Mouse (Mus musculus): ENCODE data around the gene Akt1s1. TPM values are rescaled to one million over a fixed set of nuclear protein-coding genes. Genes with fewer than 3 reads are reported as not detected.

The Akt1s1 gene
- polyA plus RNA-seq, 1 experiment: 84.2 TPM

GRCm38 (mm10) chr7:44893197-44893596 is 44.4 kb downstream of the Akt1s1 start:
- TF ChIP-seq CTCF (IDR thresholded peaks at IDR 0.05; ENCODE audit: borderline replicate concordance, insufficient read depth, low read length): no peak
- no peak for TF ChIP-seq POLR2A (IDR thresholded peaks at IDR 0.05; ENCODE audit: low read depth, low read length)
- Histone ChIP-seq H3K4me1 (ENCODE audit: control insufficient read depth, insufficient read depth, low read length) (peaks cover 6% of the 10 kb centered on the region; the same call in 1 of the 2 replicates), H3K4me3 (ENCODE audit: insufficient read depth, low read length) (no peak overlapping the region; the same call in 1 of the 2 replicates), H3K27ac (ENCODE audit: insufficient read depth, low read length) (peak overlapping the region; percentile 37; the same call in 1 of the 2 replicates)

GRCm38 (mm10) chr7:44894175-44894574 is 45.4 kb downstream of the Akt1s1 start:
- Histone ChIP-seq H3K4me1 (ENCODE audit: control insufficient read depth, insufficient read depth, low read length) (peaks cover 6% of the 10 kb centered on the region; the same call in 1 of the 2 replicates), H3K27ac (ENCODE audit: insufficient read depth, low read length) (no peak overlapping the region), H3K4me3 (ENCODE audit: insufficient read depth, low read length) (no peak overlapping the region)
- TF ChIP-seq POLR2A (IDR thresholded peaks at IDR 0.05; ENCODE audit: low read depth, low read length): no peak
- TF ChIP-seq CTCF (IDR thresholded peaks at IDR 0.05; ENCODE audit: borderline replicate concordance, insufficient read depth, low read length): no peak

- 0 out of 2 replicates have a peak overlapping the region, but pooled peaks have one; percentile 5 for H3K27ac ChIP-seq (ENCODE audit: insufficient read depth, low read length)
- H3K4me3 ChIP-seq (ENCODE audit: insufficient read depth, low read length): no peak overlapping the region
- TF ChIP-seq CTCF (IDR thresholded peaks at IDR 0.05; ENCODE audit: borderline replicate concordance, insufficient read depth, low read length) (no peak), POLR2A (IDR thresholded peaks at IDR 0.05; ENCODE audit: low read depth, low read length) (no peak)
- H3K4me1 ChIP-seq (ENCODE audit: control insufficient read depth, insufficient read depth, low read length): peaks cover 6% of the 10 kb centered on the region; the same call in 1 of the 2 replicates
Observed at GRCm38 (mm10) chr7:44895206-44895592, 46.4 kb downstream of the Akt1s1 start.

GRCm38 (mm10) chr7:44895593-44896434 is 47.0 kb downstream of the Akt1s1 start, which contains the start of gene Fuz:
TSS of gene Fuz (plus strand) at chr7:44896079.
- peak; percentile 44 for TF ChIP-seq POLR2A (IDR thresholded peaks at IDR 0.05; ENCODE audit: low read depth, low read length)
- 0 out of 2 replicates have a peak, but pooled peaks have one; percentile 7 for TF ChIP-seq CTCF (IDR thresholded peaks at IDR 0.05; ENCODE audit: borderline replicate concordance, insufficient read depth, low read length)
- Histone ChIP-seq H3K4me3 (ENCODE audit: insufficient read depth, low read length) (peak within 1 kb of the TSS; percentile 46), H3K4me1 (ENCODE audit: control insufficient read depth, insufficient read depth, low read length) (peaks cover 3% of the 10 kb centered on the region; the same call in 1 of the 2 replicates), H3K27ac (ENCODE audit: insufficient read depth, low read length) (peak within 1 kb of the TSS; percentile 80)

- Histone ChIP-seq H3K4me1 (ENCODE audit: control insufficient read depth, insufficient read depth, low read length) (peaks cover 3% of the 10 kb centered on the region; the same call in 1 of the 2 replicates), H3K27ac (ENCODE audit: insufficient read depth, low read length) (peak overlapping the region; percentile 39; the same call in 1 of the 2 replicates), H3K4me3 (ENCODE audit: insufficient read depth, low read length) (peak overlapping the region; percentile 46)
- TF ChIP-seq POLR2A (IDR thresholded peaks at IDR 0.05; ENCODE audit: low read depth, low read length) (no peak), CTCF (IDR thresholded peaks at IDR 0.05; ENCODE audit: borderline replicate concordance, insufficient read depth, low read length) (no peak)
Observed at GRCm38 (mm10) chr7:44896499-44896898, 47.7 kb downstream of the Akt1s1 start.

- peak overlapping the region; percentile 14; the same call in 1 of the 2 replicates for H3K27ac ChIP-seq (ENCODE audit: insufficient read depth, low read length)
- H3K4me1 ChIP-seq (ENCODE audit: control insufficient read depth, insufficient read depth, low read length): peaks cover 3% of the 10 kb centered on the region; the same call in 1 of the 2 replicates
- TF ChIP-seq POLR2A (IDR thresholded peaks at IDR 0.05; ENCODE audit: low read depth, low read length): no peak
- peak; percentile 57; the same call in 1 of the 2 replicates for TF ChIP-seq CTCF (IDR thresholded peaks at IDR 0.05; ENCODE audit: borderline replicate concordance, insufficient read depth, low read length)
- H3K4me3 ChIP-seq (ENCODE audit: insufficient read depth, low read length): no peak overlapping the region
Observed at GRCm38 (mm10) chr7:44898607-44899006, 49.8 kb downstream of the Akt1s1 start.

- 0 out of 2 replicates have a peak, but pooled peaks cover under 1% of the 10 kb centered on the region for H3K4me1 ChIP-seq (ENCODE audit: control insufficient read depth, insufficient read depth, low read length)
- TF ChIP-seq POLR2A (IDR thresholded peaks at IDR 0.05; ENCODE audit: low read depth, low read length) (0 out of 2 replicates have a peak, but pooled peaks have one; percentile 6), CTCF (IDR thresholded peaks at IDR 0.05; ENCODE audit: borderline replicate concordance, insufficient read depth, low read length) (no peak)
- no peak overlapping the region for H3K27ac ChIP-seq (ENCODE audit: insufficient read depth, low read length)
- H3K4me3 ChIP-seq (ENCODE audit: insufficient read depth, low read length): no peak overlapping the region
Observed at GRCm38 (mm10) chr7:44900632-44901031, 51.8 kb downstream of the Akt1s1 start.

DNA sequence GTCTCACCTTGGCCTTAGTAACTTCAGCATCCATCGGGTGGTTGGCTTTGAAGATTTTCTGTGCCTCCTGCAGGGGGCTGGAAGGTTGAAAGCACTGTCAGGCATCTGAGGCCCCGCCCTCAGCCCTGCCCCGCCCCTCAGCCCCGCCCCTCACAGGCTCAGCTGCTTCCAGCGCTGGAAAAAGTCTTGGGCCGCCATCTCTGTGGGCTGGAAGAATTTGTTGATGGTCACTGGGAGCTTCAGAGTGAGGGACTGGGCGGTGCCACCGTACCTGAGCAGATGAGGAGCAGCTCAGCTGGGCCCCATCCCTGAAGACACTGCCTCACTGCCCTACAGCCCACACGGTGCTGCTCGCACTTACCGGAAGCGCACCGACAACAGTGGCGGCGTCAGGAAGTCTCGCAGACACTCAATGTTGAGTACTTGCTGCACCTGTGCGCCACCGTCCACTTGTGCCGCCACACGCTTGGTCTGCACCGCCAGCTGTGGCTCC is 52.5 kb downstream of the Akt1s1 start:
- no peak overlapping the region for H3K27ac ChIP-seq (ENCODE audit: insufficient read depth, low read length)
- H3K4me3 ChIP-seq (ENCODE audit: insufficient read depth, low read length): no peak overlapping the region
- no peak for TF ChIP-seq CTCF (IDR thresholded peaks at IDR 0.05; ENCODE audit: borderline replicate concordance, insufficient read depth, low read length)
- no peak for TF ChIP-seq POLR2A (IDR thresholded peaks at IDR 0.05; ENCODE audit: low read depth, low read length)

More for the DNA sequence above, 52.5 kb downstream of the Akt1s1 start:
- no peaks in the 10 kb centered on the region for H3K4me1 ChIP-seq (ENCODE audit: control insufficient read depth, insufficient read depth, low read length)

Other genes starting within 250 kb of the Akt1s1 start
- not detected in 2 replicates for gene Myh14, start 178.1 kb upstream of the Akt1s1 start, polyA plus RNA-seq (2011; ENCODE audit: insufficient read length, low read depth, missing spikeins)
- not detected in 2 replicates for gene Izumo2, start 140.2 kb upstream of the Akt1s1 start, polyA plus RNA-seq (2011; ENCODE audit: insufficient read length, low read depth, missing spikeins)
- gene Vrk3, start 100.6 kb upstream of the Akt1s1 start, polyA plus RNA-seq (2011; ENCODE audit: insufficient read length, low read depth, missing spikeins): 26.3 and 27.4 TPM in 2 replicates
- 0.12 and 0.53 TPM in 2 replicates for gene Zfp473, start 97.9 kb upstream of the Akt1s1 start, polyA plus RNA-seq (2011; ENCODE audit: insufficient read length, low read depth, missing spikeins)
- gene Nup62, start 32.9 kb upstream of the Akt1s1 start, polyA plus RNA-seq (2011; ENCODE audit: insufficient read length, low read depth, missing spikeins): 41.1 and 41.2 TPM in 2 replicates
- 2.1 and 2.3 TPM in 2 replicates for gene Il4i1, start 32.6 kb upstream of the Akt1s1 start, polyA plus RNA-seq (2011; ENCODE audit: insufficient read length, low read depth, missing spikeins)
- 342 and 471 TPM in 2 replicates for gene Atf5, start 32.3 kb upstream of the Akt1s1 start, polyA plus RNA-seq (2011; ENCODE audit: insufficient read length, low read depth, missing spikeins)
- gene Tbc1d17, start 88 bp downstream of the Akt1s1 start, polyA plus RNA-seq (2011; ENCODE audit: insufficient read length, low read depth, missing spikeins): 26.9 and 33.8 TPM in 2 replicates
- 24.7 and 30.6 TPM in 2 replicates for gene Pnkp, start 8.1 kb downstream of the Akt1s1 start, polyA plus RNA-seq (2011; ENCODE audit: insufficient read length, low read depth, missing spikeins)
- 144 and 160 TPM in 2 replicates for gene Ptov1, start 20.8 kb downstream of the Akt1s1 start, polyA plus RNA-seq (2011; ENCODE audit: insufficient read length, low read depth, missing spikeins)
- gene Med25, start 43.7 kb downstream of the Akt1s1 start, polyA plus RNA-seq (2011; ENCODE audit: insufficient read length, low read depth, missing spikeins): 33.4 and 42.8 TPM in 2 replicates
- 11.1 and 11.5 TPM in 2 replicates for gene Fuz, start 47.1 kb downstream of the Akt1s1 start, polyA plus RNA-seq (2011; ENCODE audit: insufficient read length, low read depth, missing spikeins)
- 129 and 132 TPM in 2 replicates for gene Ap2a1, start 80.5 kb downstream of the Akt1s1 start, polyA plus RNA-seq (2011; ENCODE audit: insufficient read length, low read depth, missing spikeins)
- gene Tsks, start 94.2 kb downstream of the Akt1s1 start, polyA plus RNA-seq (2011; ENCODE audit: insufficient read length, low read depth, missing spikeins): not detected in 2 replicates
- gene Cpt1c, start 125.9 kb downstream of the Akt1s1 start, polyA plus RNA-seq (2011; ENCODE audit: insufficient read length, low read depth, missing spikeins): 68.9 and 82.5 TPM in 2 replicates
- 403 and 439 TPM in 2 replicates for gene Prmt1, start 137.6 kb downstream of the Akt1s1 start, polyA plus RNA-seq (2011; ENCODE audit: insufficient read length, low read depth, missing spikeins)
- 62.2 and 75.1 TPM in 2 replicates for gene Irf3, start 148.7 kb downstream of the Akt1s1 start, polyA plus RNA-seq (2011; ENCODE audit: insufficient read length, low read depth, missing spikeins)
- gene Bcl2l12, start 149.7 kb downstream of the Akt1s1 start, polyA plus RNA-seq (2011; ENCODE audit: insufficient read length, low read depth, missing spikeins): 31.8 and 37.1 TPM in 2 replicates
- 75.4 and 79.8 TPM in 2 replicates for gene Scaf1, start 167.4 kb downstream of the Akt1s1 start, polyA plus RNA-seq (2011; ENCODE audit: insufficient read length, low read depth, missing spikeins)
- gene Rras, start 169.0 kb downstream of the Akt1s1 start, polyA plus RNA-seq (2011; ENCODE audit: insufficient read length, low read depth, missing spikeins): 83.0 and 116 TPM in 2 replicates
- 15.4 and 16.9 TPM in 2 replicates for gene Prr12, start 203.9 kb downstream of the Akt1s1 start, polyA plus RNA-seq (2011; ENCODE audit: insufficient read length, low read depth, missing spikeins)
- gene Nosip, start 213.4 kb downstream of the Akt1s1 start, polyA plus RNA-seq (2011; ENCODE audit: insufficient read length, low read depth, missing spikeins): 33.0 and 38.0 TPM in 2 replicates
- gene Prrg2, start 213.7 kb downstream of the Akt1s1 start, polyA plus RNA-seq (2011; ENCODE audit: insufficient read length, low read depth, missing spikeins): 15.1 and 17.5 TPM in 2 replicates
- 439 and 601 TPM in 2 replicates for gene Rcn3, start 243.2 kb downstream of the Akt1s1 start, polyA plus RNA-seq (2011; ENCODE audit: insufficient read length, low read depth, missing spikeins)

All from embryonic fibroblast, embryonic 13.5 days (primary cell).